Mouse (Mus musculus) stomach, embryonic 14.5 days (tissue): ENCODE measurements around the gene Hmgxb4. TPM values are rescaled to one million over a fixed set of nuclear protein-coding genes. Genes with fewer than 3 reads are reported as not detected.

Source experiments
- ATAC-seq: fragments of 200-750 bp; cut with Nextera tagmentation; 2 replicates; pipeline ENCODE4 v1.8.0; 2017; ENCODE audit warnings: low read depth, moderate TSS enrichment; ENCODE audit not compliant: insufficient number of reproducible peaks, insufficient read depth, low FRiP score
- H3K27ac ChIP-seq: fragments of 300-500 bp; sonication (generic); 2 replicates; pipeline ENCODE4 v1.5.1; 2014; ENCODE audit warnings: mild to moderate bottlenecking, low read length, moderate library complexity, mixed read lengths
- H3K27me3 ChIP-seq: fragments of 300-500 bp; sonication (generic); 2 replicates; pipeline ENCODE4 v1.6.1; 2014; ENCODE audit warnings: low read length, control low read depth, mixed read lengths; ENCODE audit not compliant: control insufficient read depth, insufficient read depth
- H3K36me3 ChIP-seq: fragments of 300-500 bp; sonication (generic); 2 replicates; pipeline ENCODE4 v1.6.1; 2014; ENCODE audit warnings: mild to moderate bottlenecking, control low read depth, low read length, moderate library complexity, mixed read lengths; ENCODE audit not compliant: control insufficient read depth, insufficient read depth
- H3K4me1 ChIP-seq: fragments of 300-500 bp; sonication (generic); 2 replicates; pipeline ENCODE4 v1.6.1; 2014; ENCODE audit warnings: low read length, control low read depth, mixed read lengths; ENCODE audit not compliant: control insufficient read depth, insufficient read depth
- H3K4me2 ChIP-seq: fragments of 300-500 bp; sonication (generic); replicated peaks from 2 replicates; pipeline ENCODE4 v1.6.1; 2014; ENCODE audit warnings: low read depth, low read length, control low read depth
- H3K4me3 ChIP-seq: fragments of 300-500 bp; sonication (generic); 2 replicates; pipeline ENCODE4 v1.5.1; 2014; ENCODE audit warnings: low read depth, low read length, control low read depth
- H3K9ac ChIP-seq: fragments of 300-500 bp; sonication (generic); replicated peaks from 2 replicates; pipeline ENCODE4 v1.6.1; 2014; ENCODE audit warnings: low read depth, mild to moderate bottlenecking, control low read depth, low read length, moderate library complexity, mixed read lengths
- H3K9me3 ChIP-seq: fragments of 300-500 bp; sonication (generic); 2 replicates; pipeline ENCODE4 v1.6.1; 2016; ENCODE audit warnings: low read depth, low read length, control low read depth; ENCODE audit not compliant: control insufficient read depth
- WGBS: fragments of 180-500 bp; shearing (Covaris S2); extraction: QIAGEN DNeasy Blood & Tissue Kit; methylation state at CpG from one replicate; pipeline ENCODE4 v1.1.7; 2014; 5-methylcytosine and 5-hydroxymethylcytosine counted together
- polyA plus RNA-seq: library from polyadenylated mRNA; unstranded; fragments of >200 nt; fragmentation: Nextera tagmentation; extraction: Ambion mirVana; gene quantifications from 2 replicates; pipeline ENCODE4 v1.2.1, GENCODE M21; 2014

The Hmgxb4 gene
- polyA plus RNA-seq, 1 experiment from 2014 or later = 51.5 TPM

- Histone ChIP-seq H3K4me1 (no peaks in the 10 kb centered on the region), H3K9ac (no peak overlapping the region), H3K36me3 (no peaks in the 10 kb centered on the region; the same call in 1 of the 2 replicates), H3K4me2 (no peak overlapping the region), H3K27ac (no peak overlapping the region), H3K9me3 (no peaks in the 10 kb centered on the region), H3K27me3 (no peaks in the 10 kb centered on the region), H3K4me3 (no peak overlapping the region)
- 91% methylated on average over 3 of the region's 3 CpGs for WGBS
- ATAC-seq = no peak
These were observed 71.6 kb downstream of the Hmgxb4 start for GRCm38 (mm10) chr8:75064790-75065189.

- no peak for ATAC-seq
- no peaks in the 10 kb centered on the region for H3K9me3 ChIP-seq
- H3K4me3 ChIP-seq = no peak overlapping the region
- H3K36me3 ChIP-seq = no peaks in the 10 kb centered on the region; the same call in 1 of the 2 replicates
- H3K4me2 ChIP-seq = no peak overlapping the region
- no peaks in the 10 kb centered on the region for H3K4me1 ChIP-seq
- H3K9ac ChIP-seq = no peak overlapping the region
- WGBS = 85% methylated on average over 6 of the region's 6 CpGs
- no peak overlapping the region for H3K27ac ChIP-seq
- H3K27me3 ChIP-seq = no peaks in the 10 kb centered on the region
These were observed 74.1 kb downstream of the Hmgxb4 start for GRCm38 (mm10) chr8:75067287-75067686.

- no peak overlapping the region for H3K9ac ChIP-seq
- H3K9me3 ChIP-seq = no peaks in the 10 kb centered on the region
- H3K4me3 ChIP-seq = no peak overlapping the region
- H3K27ac ChIP-seq = no peak overlapping the region
- 83% methylated on average over 1 of the region's 1 CpGs for WGBS
- H3K27me3 ChIP-seq = no peaks in the 10 kb centered on the region
- no peak for ATAC-seq
- H3K36me3 ChIP-seq = no peaks in the 10 kb centered on the region
- H3K4me1 ChIP-seq = no peaks in the 10 kb centered on the region
- no peak overlapping the region for H3K4me2 ChIP-seq
These were observed 77.1 kb downstream of the Hmgxb4 start for GRCm38 (mm10) chr8:75070297-75070696.

GRCm38 (mm10) chr8:75071627-75072346 is 78.6 kb downstream of the Hmgxb4 start:
- WGBS = 26% methylated on average over 4 of the region's 4 CpGs
- no peaks in the 10 kb centered on the region for H3K4me1 ChIP-seq
- H3K9me3 ChIP-seq = no peaks in the 10 kb centered on the region
- H3K4me3 ChIP-seq = no peak overlapping the region
- no peak overlapping the region for H3K4me2 ChIP-seq
- no peak overlapping the region for H3K9ac ChIP-seq
- no peaks in the 10 kb centered on the region for H3K36me3 ChIP-seq
- no peak overlapping the region for H3K27ac ChIP-seq
- no peaks in the 10 kb centered on the region for H3K27me3 ChIP-seq
- peak; percentile 78 for ATAC-seq

GRCm38 (mm10) chr8:75074876-75075275 is 81.7 kb downstream of the Hmgxb4 start:
- 88% methylated on average over 1 of the region's 1 CpGs for WGBS
- Histone ChIP-seq H3K9ac (no peak overlapping the region), H3K36me3 (no peaks in the 10 kb centered on the region), H3K4me1 (no peaks in the 10 kb centered on the region), H3K27ac (no peak overlapping the region), H3K4me2 (no peak overlapping the region), H3K4me3 (no peak overlapping the region), H3K9me3 (no peaks in the 10 kb centered on the region), H3K27me3 (no peaks in the 10 kb centered on the region)
- no peak for ATAC-seq

- H3K4me2 ChIP-seq = no peak overlapping the region
- 63% methylated on average over 1 of the region's 1 CpGs for WGBS
- no peak overlapping the region for H3K27ac ChIP-seq
- H3K9me3 ChIP-seq = no peaks in the 10 kb centered on the region
- ATAC-seq = no peak
- H3K9ac ChIP-seq = no peak overlapping the region
- no peaks in the 10 kb centered on the region for H3K36me3 ChIP-seq
- H3K4me3 ChIP-seq = no peak overlapping the region
- no peaks in the 10 kb centered on the region for H3K4me1 ChIP-seq
- no peaks in the 10 kb centered on the region for H3K27me3 ChIP-seq
These were observed 85.1 kb downstream of the Hmgxb4 start for GRCm38 (mm10) chr8:75078215-75078614.

GRCm38 (mm10) chr8:75078851-75079250 is 85.7 kb downstream of the Hmgxb4 start:
- H3K27me3 ChIP-seq = no peaks in the 10 kb centered on the region
- ATAC-seq = no peak
- no peak overlapping the region for H3K9ac ChIP-seq
- H3K4me1 ChIP-seq = no peaks in the 10 kb centered on the region
- H3K4me3 ChIP-seq = no peak overlapping the region
- no peak overlapping the region for H3K27ac ChIP-seq
- 91% methylated on average over 9 of the region's 9 CpGs for WGBS
- no peaks in the 10 kb centered on the region for H3K9me3 ChIP-seq
- no peaks in the 10 kb centered on the region for H3K36me3 ChIP-seq
- H3K4me2 ChIP-seq = no peak overlapping the region
